Mouse (Mus musculus) left cerebral cortex, postnatal 14 days (tissue): Measurements from ENCODE around the gene Man1c1. TPM values are rescaled to one million over a fixed set of nuclear protein-coding genes. Genes with fewer than 3 reads are reported as not detected.

Source experiments
- DNase-seq, 2 experiments: peaks; one replicate each; pipeline ENCODE4 v3.0.0; 2021 to 2022; ENCODE audit warnings: low spot score in 2 of 2, mixed read lengths in 1 of 2
- intact Hi-C: fragments of 180-260 bp; cut with DNase I; formaldehyde crosslinking; loops from one replicate; pipeline ENCODE4 v1.15.1; 2025
- long read RNA-seq, 2 experiments: library from polyadenylated mRNA; stranded (forward); transcript quantifications; one replicate each; pipeline ENCODE4 v2.0.0; 2021
- total RNA-seq, 2 experiments: library from RNA; stranded (reverse); gene quantifications; 2 replicates each; pipeline ENCODE4 v1.2.3; 2021

Man1c1 gene
- total RNA-seq, result 10 to 100 TPM; 33.7 to 38.0 TPM
- long read RNA-seq, experiment 1, full-length matches to known transcripts, result 69 of 83 reads
- long read RNA-seq, experiment 1, partial matches to known transcripts, result 5 of 83 reads
- long read RNA-seq, experiment 1, other reads (novel, unspliced or antisense), result 9 of 83 reads
- long read RNA-seq, experiment 2, full-length matches to known transcripts, result 76 of 89 reads
- long read RNA-seq, experiment 2, partial matches to known transcripts, result 6 of 89 reads
- long read RNA-seq, experiment 2, other reads (novel, unspliced or antisense), result 7 of 89 reads

DNA sequence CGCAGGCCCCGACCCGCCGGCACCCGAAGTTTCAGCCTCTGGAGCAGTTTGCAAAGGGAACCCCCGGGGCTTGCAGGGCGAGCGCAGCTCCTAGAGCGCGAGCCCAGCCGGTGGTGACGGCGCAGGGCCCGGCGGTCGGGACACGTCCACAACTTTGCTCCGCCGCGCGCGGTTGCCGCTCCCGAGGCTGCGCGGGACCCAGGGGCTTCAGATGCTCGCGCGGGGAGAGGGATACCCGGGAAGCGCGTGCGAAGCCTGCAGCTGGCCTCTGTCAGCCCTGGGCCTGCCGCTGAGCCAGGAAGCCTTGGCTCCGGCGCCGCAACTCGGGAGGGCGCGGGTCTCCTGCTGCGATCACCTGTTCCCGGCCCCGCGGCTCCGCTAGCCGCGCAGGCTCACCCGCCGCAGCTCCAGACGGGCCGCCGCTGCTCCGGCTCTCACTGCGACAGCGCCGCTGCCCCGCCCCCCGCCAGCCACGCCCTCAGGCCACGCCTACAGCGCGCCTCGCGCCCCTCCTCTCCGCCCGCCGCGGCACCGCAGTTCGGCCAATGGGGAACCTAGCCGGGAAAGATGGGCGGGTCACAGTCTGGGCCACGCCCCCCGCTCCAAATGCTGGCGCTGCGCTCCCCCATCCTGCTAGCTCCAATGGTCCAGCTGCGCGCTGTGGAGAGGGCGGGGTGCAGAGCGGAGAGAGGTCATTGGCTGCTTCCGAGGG lies at the start of gene Man1c1:
Gene Man1c1 (minus strand): TSS at position 456 of the 712 bp plus-strand sequence.
- DNase-seq, result peak; percentile 99
- intact Hi-C loops, result loop anchor here (5.0 kb wide), 1 partner anchor 72 kb away; no protein-coding TSS in a partner anchor

DNA sequence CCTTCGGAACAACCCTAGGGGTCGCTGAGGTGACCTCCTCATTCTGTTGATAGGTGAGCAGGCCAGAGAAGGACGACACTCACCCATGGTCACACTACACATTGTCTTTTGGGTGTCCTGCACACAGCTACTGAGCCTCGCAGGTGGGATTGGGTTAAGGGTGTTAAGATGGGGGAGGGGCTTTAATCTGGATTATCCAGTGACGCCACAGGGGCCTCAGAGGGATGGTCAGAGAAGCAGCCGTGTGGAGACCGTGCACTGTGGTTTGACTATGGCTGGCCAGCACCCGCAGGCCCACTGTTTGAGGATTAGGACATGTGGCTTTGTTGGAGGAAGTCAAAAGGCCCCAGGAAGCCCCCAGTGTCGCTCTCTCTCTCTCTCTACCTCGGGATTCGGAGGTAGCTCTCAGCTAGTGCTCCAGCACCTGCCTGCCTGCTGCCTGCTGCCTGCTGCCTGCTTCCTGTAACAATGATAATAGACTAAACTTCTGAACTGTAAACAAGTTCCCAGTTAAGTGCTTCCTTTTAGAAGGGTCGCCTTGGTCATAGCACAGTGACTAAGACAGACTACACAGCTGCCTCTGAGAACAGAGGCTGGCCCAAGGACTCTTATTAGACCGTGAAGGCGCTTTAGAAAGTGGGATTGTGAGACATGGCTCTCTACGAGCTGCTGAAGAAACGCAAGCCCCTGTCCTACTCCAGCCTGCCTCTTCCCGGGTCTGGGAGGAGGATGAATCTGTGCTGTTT lies 49.6 kb upstream of the Man1c1 start:
- no peak for DNase-seq
- intact Hi-C loops, result no loop called here

DNA sequence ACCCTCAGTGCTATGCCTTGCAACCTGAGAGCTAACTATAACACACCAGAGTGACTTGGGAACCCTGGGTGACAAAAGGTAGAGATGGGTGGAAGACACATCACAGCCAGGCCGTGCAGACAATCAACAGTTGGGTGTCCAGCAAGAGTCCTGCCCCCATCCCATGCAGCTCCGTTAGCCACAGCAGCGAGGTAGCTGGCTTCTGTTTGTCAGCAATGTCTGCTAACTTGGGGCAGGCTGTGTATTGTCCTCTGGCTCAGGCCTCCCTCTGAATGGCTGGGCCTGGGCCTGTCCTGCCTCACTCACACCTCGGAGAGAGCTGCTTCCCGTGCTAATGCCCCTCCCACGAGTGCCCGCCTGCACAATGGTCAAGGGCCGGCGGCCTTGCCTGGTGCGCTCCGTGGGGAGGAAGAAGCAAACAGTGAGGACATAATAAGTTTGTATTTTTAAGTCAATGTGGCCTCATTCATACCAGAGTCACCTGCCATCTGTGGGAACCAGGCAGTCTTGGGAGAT lies 48.9 kb upstream of the Man1c1 start:
- no peak for DNase-seq
- intact Hi-C loops, result no loop called here

DNA sequence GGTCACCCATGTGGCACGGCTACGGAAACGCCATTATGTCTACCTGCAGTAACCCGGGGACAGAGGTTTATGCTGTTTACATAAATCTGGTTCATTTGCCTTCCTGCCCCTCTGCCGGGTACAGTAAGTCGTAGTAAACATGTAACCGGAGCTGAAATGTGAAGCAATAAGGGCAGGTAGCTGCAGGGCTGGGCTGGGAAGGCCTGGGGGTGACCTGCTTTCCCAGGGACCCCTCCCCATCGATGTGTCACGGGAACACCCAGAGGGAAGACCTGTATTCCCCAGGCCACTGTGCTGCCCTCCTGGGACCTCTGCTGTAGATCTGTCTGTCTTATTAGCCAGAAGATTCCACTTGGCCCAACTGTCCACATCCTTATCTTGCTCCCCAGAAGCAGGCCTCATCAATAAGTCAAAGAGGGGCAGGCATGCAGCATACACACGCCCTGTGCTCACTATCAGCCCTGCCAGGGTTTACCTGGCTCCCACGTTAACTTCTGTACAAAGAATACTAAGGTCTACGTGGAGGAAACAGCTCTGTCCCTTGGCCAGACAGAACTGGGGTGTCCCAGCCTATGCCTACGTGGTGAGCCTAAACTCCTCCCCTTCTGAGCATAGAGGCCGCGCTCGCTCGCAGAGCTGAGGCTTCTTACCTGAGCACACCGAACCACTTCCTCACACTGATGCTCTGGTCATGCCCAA lies 47.7 kb upstream of the Man1c1 start:
- DNase-seq, result no peak
- intact Hi-C loops, result no loop called here

DNA sequence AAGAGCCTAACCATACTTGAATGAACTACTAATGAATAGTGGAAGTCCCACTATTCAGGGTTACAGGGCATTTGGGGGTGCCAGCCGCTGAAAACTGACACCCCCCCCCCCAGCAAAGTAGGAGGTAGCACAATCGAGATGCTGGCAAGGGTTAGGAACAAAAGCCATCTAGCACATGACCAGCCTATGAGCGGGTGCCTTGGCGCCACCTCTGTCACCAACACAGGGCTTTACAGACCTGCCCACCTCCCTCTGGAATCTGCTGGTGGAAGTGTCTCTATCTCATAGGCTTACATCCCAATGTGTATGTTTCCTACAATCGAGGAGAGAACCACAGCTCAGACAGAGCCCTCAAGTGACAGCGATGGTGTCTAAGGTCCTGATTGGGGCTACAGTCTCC lies 46.7 kb upstream of the Man1c1 start:
- intact Hi-C loops, result no loop called here
- no peak for DNase-seq

DNA sequence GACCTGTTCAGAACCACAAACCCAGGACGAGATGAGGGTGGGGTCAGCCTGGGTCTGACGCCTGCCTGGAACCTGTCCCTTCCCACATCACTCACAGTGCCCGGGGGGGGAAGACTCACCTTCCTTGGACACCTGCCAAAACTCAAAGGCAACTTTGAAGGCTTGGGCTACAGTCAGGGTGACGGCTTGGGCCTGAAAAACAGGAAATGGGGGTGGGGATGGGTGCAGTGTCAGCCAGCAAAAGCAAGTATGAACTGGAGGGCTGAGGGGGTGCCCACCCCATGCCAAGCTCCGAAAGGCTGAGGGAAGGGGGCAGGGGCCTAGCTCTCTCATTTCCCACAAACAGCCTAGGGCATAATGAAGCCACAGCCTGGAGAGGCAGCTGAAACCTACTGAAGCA lies 46.2 kb upstream of the Man1c1 start:
- intact Hi-C loops, result no loop called here
- no peak for DNase-seq

DNA sequence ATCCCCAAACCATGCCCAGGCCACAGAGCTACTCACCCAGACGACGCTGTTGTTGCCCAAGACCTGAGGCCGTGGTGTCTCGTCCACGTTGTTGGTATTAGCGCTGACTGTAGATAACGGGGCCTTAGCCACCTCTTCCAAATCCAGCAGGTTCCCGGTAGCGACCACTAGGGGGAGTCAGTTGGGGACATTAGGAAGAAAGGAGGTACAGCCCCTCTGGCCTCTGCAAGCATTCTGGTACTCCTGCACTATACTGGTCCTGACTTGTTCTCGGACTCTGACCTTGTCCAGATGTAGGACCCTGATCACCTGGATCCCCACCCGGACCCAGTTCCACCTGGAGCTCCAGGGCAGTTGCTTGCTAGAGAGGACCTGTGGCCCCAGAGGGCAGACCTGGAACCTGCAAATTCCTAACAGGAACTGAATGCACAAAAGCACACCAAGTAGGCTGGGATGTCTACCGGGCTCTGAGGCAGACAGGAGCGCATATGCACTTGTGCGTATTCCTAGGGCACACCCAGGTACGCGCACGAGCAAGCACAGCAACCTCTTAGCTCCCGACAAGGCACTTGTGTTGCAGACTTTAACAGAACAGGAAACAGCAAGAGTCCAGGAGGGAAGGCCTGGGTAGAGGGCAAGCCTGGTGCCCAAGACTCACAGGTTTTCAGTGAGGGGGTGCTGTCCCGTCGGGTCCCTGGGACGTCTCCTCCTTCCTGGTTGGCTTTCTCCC lies 45.4 kb upstream of the Man1c1 start:
- DNase-seq, result no peak
- intact Hi-C loops, result no loop called here

DNA sequence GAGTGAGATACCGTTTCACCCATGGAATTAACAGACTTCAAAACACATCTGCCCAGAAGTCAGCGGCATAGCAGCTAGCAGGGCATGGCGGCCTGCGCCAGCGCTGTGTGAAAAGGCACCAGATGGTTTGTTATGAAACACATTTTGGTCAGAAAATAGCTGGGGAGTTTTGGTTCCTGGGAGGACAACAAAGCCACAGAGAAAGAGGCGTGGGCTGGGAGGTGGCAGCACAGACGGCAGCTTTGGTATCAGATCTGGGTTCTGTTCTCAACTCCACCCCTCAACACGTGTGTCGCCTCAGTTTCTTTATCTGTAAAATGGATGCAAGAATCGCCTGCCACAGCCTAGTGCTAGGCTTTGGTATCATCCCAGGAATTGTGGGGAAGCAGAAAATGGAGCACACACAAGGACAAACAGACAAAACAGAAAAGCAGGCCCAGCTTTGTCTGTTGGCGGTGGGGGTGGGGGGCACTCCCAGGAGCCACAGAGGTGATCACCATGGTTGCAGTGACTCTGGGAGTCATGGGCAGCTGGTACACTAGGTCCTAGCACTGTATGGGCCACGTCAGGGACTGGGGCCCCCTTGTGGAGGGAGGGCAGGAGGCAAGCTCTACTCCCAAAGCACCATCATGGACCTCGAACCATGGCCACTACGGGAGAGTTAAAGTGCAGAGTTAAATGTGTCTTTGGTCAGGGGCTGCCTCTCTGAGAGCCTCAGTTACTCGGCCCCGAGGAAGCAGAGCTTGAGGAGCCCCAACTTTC lies 42.0 kb upstream of the Man1c1 start:
- DNase-seq, result peak; percentile 64 to 76
- intact Hi-C loops, result no loop called here

DNA sequence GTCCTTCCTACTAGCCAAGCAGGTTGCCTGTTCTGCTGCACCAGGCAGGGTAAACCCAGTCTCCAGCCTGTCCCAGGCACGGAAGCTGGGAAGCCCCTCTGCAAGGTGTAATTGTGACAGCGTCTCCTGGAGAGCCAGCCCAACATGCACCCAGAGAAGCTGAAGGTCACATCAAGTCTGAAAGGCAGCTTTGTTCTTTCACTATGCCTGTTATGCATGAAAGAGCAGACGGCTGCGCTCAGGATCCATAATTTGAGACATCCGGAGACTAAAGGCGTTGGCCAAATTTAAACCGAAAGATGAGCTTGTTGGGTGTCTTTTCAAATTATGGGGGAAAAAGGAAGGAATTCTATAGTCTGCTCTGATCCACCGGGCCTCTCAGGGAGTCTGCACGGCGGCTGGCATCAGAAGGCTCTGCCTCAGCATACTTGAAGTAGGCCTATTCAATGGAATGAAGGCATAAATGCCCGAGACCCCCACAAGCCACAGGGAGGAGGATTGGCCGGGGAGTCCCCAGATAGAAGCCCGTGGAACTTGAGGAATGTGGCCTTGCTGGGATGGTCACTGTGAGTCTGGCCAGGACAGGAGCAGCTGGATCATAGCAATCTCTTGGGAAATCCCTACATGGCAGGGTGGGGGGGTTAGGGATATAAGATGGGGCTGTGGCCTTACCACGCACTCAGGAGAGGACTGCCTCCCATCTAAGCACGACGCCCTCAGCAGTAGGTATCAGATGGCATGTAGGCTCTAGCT lies 40.0 kb upstream of the Man1c1 start:
- no peak for DNase-seq
- intact Hi-C loops, result no loop called here

DNA sequence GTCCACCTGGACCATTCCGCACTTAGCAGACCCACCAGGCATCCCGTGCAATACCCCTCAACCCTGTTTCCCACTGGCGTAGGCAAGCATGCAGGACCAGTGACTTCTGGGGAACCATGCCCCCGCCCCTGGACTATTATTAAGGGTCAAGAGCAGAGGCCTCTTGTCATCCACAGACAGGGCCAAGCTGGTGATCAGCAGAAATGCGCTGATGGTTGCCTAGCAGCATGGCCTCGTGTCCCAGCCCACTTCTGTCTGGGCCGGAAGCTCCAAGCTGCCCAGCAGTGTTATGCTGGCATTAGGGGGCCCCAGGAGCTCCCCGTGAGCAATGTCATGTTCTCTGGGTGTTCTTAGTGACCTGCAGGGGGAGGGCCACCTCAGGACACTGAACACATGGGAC lies 37.9 kb upstream of the Man1c1 start:
- intact Hi-C loops, result no loop called here
- no peak for DNase-seq

DNA sequence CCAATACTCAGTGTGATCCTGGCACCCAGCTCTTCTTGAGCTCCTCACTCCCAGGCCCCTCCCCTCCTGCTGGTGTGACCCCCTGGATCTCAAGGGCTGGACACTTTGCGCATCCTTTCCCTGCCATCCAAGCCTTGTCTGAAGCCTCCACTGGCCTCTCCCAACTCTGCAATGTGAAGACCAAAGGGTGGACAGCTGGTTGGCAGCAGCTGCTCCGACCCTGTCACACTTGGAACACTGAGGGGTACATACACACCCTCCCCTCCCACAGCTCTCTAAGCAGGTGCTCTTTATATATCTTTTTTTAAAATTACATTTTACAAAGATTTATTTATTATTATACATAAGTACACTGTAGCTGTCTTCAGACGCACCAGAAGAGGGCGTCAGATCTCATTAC lies 36.1 kb upstream of the Man1c1 start:
- no peak for DNase-seq
- intact Hi-C loops, result no loop called here

DNA sequence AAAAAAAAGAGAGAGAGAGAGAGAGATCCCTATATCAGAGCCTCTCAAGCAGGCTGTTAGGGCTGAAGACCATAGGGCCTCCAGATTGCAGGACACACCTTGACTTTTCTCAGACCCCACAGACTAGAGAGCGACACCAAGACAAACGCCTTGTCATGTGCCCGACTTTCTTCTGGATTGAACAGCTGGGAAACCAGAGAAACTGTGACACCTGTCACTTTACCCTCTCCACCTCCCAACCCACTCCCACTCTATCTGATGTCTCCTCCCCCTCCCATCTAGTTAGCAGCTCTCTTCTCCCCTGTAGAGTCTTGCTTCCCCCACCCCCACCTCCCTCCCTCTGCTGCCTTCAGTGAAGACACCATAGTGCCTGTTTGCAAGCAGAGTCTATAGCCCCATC lies 35.4 kb upstream of the Man1c1 start:
- no peak for DNase-seq
- intact Hi-C loops, result no loop called here

DNA sequence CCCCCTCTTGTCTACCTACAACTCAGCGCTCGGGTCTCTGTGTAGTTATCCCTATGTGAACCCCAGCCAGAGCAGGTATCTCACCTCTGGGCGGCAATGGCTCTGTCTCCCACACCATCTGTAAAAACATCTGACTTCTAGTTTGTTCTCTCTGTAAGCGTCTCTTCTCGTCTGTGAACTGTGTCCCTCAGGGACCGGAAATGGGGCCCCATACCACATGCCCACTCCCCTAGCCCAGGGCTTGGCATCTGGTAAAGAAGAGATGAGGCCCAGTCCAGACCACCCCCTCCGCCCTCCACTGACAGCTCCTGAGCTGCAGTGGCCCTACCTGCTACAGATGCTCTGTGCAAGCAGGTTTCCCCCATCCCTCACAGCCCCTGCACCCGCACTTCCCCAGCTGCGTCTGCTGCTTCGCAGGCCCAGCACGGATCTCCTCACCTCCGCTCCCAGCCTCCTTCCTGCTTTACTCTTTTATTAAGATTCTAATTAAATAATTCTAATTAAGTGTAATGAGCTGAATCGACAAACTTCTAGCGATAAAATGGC lies 33.3 kb upstream of the Man1c1 start:
- intact Hi-C loops, result no loop called here
- no peak for DNase-seq

DNA sequence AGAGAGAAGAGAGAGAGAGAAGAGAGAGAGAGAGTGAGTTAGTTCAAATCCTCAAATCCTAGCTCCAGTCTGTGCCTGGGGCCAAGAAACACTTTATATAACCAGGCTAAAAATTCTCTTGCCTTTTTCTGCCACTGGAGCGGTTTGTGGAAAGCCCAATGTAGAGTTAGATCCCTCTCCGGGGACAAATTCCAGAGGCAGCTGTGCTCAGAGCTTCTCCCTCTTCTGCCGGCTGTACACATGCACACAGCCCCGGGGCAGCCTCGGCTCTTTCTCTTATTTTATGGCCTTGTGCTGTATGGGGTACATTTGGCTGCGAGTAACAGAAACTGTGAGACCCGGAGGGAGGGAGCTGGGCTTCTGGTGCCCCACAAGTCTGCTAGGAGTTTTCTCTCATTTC lies 32.1 kb upstream of the Man1c1 start:
- intact Hi-C loops, result no loop called here
- peak; percentile 51 to 60 for DNase-seq

DNA sequence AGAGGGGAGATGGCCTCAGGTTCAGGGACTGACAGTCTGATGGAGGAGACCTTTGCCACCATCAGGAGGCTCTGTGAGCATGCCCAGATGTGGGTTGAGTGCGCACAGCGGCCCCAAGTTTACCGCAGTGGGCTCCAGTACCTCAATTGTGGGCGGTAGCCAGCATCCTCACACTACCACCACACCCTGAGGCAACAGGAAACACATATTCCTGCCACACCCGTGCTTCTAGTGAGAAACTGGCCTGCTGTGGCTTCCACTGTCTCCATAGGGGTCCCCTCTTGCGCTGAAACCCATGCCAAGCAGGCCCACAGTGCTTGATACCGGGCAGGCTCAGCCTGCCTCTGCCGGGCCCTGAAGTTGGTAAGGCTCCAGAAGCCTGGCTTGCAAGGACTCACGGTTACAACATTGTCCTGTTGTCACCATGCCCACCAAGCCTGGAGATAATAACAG lies 30.6 kb upstream of the Man1c1 start:
- DNase-seq, result no peak
- intact Hi-C loops, result no loop called here

DNA sequence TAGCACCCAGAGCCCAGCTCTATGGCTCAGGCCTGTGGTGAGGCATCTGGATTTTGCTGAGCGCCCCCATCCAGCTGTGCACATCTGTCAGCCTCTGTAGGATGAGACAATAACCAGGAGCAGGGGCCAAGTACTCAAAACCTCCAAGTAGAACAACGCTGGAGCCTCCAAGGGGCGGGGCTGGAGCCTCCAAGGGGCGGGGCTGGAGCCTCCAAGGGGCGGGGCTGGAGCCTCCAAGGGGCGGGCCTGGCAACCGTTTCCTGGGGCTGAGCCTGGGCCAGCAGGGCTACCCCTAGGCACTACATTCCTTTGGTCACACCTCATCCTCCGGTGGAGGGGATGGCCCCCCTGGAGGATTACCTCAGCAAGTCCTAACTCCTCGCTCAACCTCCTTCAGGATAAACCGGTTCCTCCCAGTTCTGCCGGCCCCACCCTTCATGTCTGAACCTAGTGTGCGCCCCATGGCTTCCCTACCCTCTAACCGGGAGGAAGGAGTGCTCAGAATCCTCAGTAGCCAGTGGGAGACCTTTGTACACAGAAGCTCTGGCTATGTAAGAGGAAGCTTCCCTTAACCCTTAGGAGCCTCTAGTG lies 30.0 kb upstream of the Man1c1 start:
- intact Hi-C loops, result no loop called here
- DNase-seq, result no peak

DNA sequence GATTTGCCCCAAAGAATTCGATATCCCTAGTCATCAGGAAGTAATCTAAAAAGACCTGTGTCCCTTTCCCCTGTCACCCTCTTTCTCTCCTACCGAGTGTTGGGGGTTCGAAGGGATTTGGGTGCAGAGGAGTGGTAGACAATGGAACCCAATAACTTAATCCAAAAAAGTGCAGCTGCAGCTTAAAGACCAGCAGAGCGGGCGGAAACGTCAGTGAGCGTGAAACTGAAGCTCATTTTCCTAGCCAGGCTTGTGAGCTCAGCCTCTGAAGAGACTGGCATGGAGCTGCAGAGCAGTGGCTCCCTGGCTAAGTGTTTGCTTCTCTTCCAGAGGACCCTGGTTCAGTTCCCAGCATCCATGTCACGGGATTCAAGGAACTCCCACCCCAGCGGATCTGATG lies 29.3 kb upstream of the Man1c1 start:
- no peak for DNase-seq
- intact Hi-C loops, result no loop called here
